Mouse (Mus musculus) spleen, adult 2 months (tissue): Measurements from ENCODE around the gene B4galnt3. TPM values are rescaled to one million over a fixed set of nuclear protein-coding genes. Genes with fewer than 3 reads are reported as not detected.
A peak's percentile ranks its signal among the peaks of the same experiment; 100 is the strongest.

Experiments
- DNase-seq, 2 experiments: peaks; one replicate each; pipeline versions ENCODE4 v3.0.0 to v3.0.0-alpha.2; 2012 to 2021; ENCODE audit warnings: low spot score in 2 of 2, low read depth in 1 of 2
- H3K27ac ChIP-seq: fragments of 200-500 bp; 2 replicates; pipeline ENCODE4 v1.5.1; 2012; ENCODE audit warnings: low read length, inconsistent platforms; ENCODE audit not compliant: insufficient read depth
- H3K27me3 ChIP-seq: fragments of 200-500 bp; 2 replicates; pipeline ENCODE4 v1.6.1; 2012; ENCODE audit warnings: mild to moderate bottlenecking, moderate library complexity, low read length, inconsistent platforms; ENCODE audit not compliant: control insufficient read depth, insufficient read depth
- H3K36me3 ChIP-seq: fragments of 200-500 bp; 2 replicates; pipeline ENCODE4 v1.6.1; 2012; ENCODE audit warnings: mild to moderate bottlenecking, low read length, inconsistent platforms; ENCODE audit not compliant: control insufficient read depth, insufficient read depth
- H3K4me1 ChIP-seq: fragments of 200-500 bp; 2 replicates; pipeline ENCODE4 v1.6.1; 2011; ENCODE audit warnings: inconsistent platforms; ENCODE audit not compliant: control insufficient read depth, insufficient read depth, insufficient read length
- H3K4me3 ChIP-seq: fragments of 200-500 bp; 2 replicates; pipeline ENCODE4 v1.5.1; 2011; ENCODE audit warnings: mild to moderate bottlenecking, inconsistent platforms; ENCODE audit not compliant: insufficient read depth, insufficient read length; ENCODE audit errors: extremely low read depth
- CTCF ChIP-seq: fragments of 200-500 bp; IDR thresholded peaks from 2 replicates; pipeline ENCODE4 v1.5.1; 2011; ENCODE audit warnings: mild to moderate bottlenecking, inconsistent platforms; ENCODE audit not compliant: insufficient read depth, insufficient read length, insufficient replicate concordance; ENCODE audit errors: extremely low read depth
- POLR2A ChIP-seq: fragments of 200-500 bp; IDR thresholded peaks from 2 replicates; pipeline ENCODE4 v1.6.1; 2011; ENCODE audit warnings: low read depth, low read length, inconsistent platforms
- WGBS: fragments of 180-500 bp; shearing (Covaris S2); methylation state at CpG from one replicate; pipeline ENCODE4 v1.1.7; 2018; 5-methylcytosine and 5-hydroxymethylcytosine counted together
- polyA plus RNA-seq: library from polyadenylated mRNA; depleted of rRNA; stranded (reverse); fragments of >200 nt; gene quantifications from 2 replicates; pipeline ENCODE4 v1.2.3, GENCODE M21; 2012; rRNA removed

The B4galnt3 gene
- 0.09 and 0.12 TPM in 2 replicates for polyA plus RNA-seq

- H3K36me3 ChIP-seq = no peaks in the 10 kb centered on the region
- no peak within 1 kb of the TSS for H3K27ac ChIP-seq
- H3K4me1 ChIP-seq = peaks cover 9% of the 10 kb centered on the region
- no peak for TF ChIP-seq CTCF
- no peak for TF ChIP-seq POLR2A
- H3K27me3 ChIP-seq = peaks cover 14% of the 10 kb centered on the region
- WGBS = 1% methylated on average over 79 of the region's 79 CpGs
- peak within 1 kb of the TSS; percentile 39 for H3K4me3 ChIP-seq
- peak in 1 of 2 experiments; percentile 4 for DNase-seq
Observed at GRCm38 (mm10) chr6:120294056-120294784, at the start of gene B4galnt3, which contains the start of gene D330020A13Rik. Gene B4galnt3, minus strand, starts transcription at chr6:120294559. Gene D330020A13Rik, plus strand, starts transcription at chr6:120294364.

- Histone ChIP-seq H3K4me1 (no peaks in the 10 kb centered on the region), H3K36me3 (peaks cover 15% of the 10 kb centered on the region), H3K4me3 (no peak overlapping the region), H3K27ac (no peak overlapping the region), H3K27me3 (no peaks in the 10 kb centered on the region)
- 62% methylated on average over 1 of the region's 1 CpGs for WGBS
- DNase-seq = no peak
- TF ChIP-seq POLR2A = no peak
Observed at GRCm38 (mm10) chr6:120343992-120344391, 49.6 kb upstream of the B4galnt3 start.

- peaks cover 12% of the 10 kb centered on the region for H3K36me3 ChIP-seq
- TF ChIP-seq POLR2A (no peak), CTCF (no peak)
- WGBS = 79% methylated on average over 2 of the region's 2 CpGs
Observed at GRCm38 (mm10) chr6:120332351-120332750, 38.0 kb upstream of the B4galnt3 start.

GRCm38 (mm10) chr6:120324295-120324927 lies 30.1 kb upstream of the B4galnt3 start:
- no peak overlapping the region for H3K4me3 ChIP-seq
- no peak overlapping the region for H3K27ac ChIP-seq
- H3K4me1 ChIP-seq = no peaks in the 10 kb centered on the region
- H3K27me3 ChIP-seq = no peaks in the 10 kb centered on the region
- 50% methylated on average over 6 of the region's 6 CpGs for WGBS
- TF ChIP-seq CTCF (peak; percentile 52; the same call in 1 of the 2 replicates), POLR2A (no peak)
- H3K36me3 ChIP-seq = peaks cover 3% of the 10 kb centered on the region
- DNase-seq = peak; percentile 40 to 53

More at GRCm38 (mm10) chr6:120332351-120332750, 38.0 kb upstream of the B4galnt3 start:
- no peak for DNase-seq
- Histone ChIP-seq H3K4me3 (no peak overlapping the region), H3K27me3 (no peaks in the 10 kb centered on the region), H3K4me1 (no peaks in the 10 kb centered on the region), H3K27ac (no peak overlapping the region)

- no peak for TF ChIP-seq POLR2A
- TF ChIP-seq CTCF = no peak
- Histone ChIP-seq H3K27me3 (no peaks in the 10 kb centered on the region), H3K4me3 (no peak overlapping the region), H3K36me3 (no peaks in the 10 kb centered on the region), H3K4me1 (no peaks in the 10 kb centered on the region), H3K27ac (no peak overlapping the region)
- no peak for DNase-seq
- 76% methylated on average over 2 of the region's 2 CpGs for WGBS
Observed at GRCm38 (mm10) chr6:120320369-120320768, 26.0 kb upstream of the B4galnt3 start.

- DNase-seq = no peak
- Histone ChIP-seq H3K36me3 (no peaks in the 10 kb centered on the region), H3K27me3 (no peaks in the 10 kb centered on the region), H3K4me3 (no peak overlapping the region), H3K4me1 (no peaks in the 10 kb centered on the region), H3K27ac (no peak overlapping the region)
- 91% methylated on average over 9 of the region's 9 CpGs for WGBS
- TF ChIP-seq POLR2A (no peak), CTCF (no peak)
Observed at GRCm38 (mm10) chr6:120319129-120319528, 24.8 kb upstream of the B4galnt3 start.

GRCm38 (mm10) chr6:120318303-120318940 lies 24.1 kb upstream of the B4galnt3 start:
- WGBS = 87% methylated on average over 11 of the region's 11 CpGs
- Histone ChIP-seq H3K27me3 (no peaks in the 10 kb centered on the region), H3K27ac (no peak overlapping the region), H3K36me3 (no peaks in the 10 kb centered on the region), H3K4me3 (no peak overlapping the region), H3K4me1 (no peaks in the 10 kb centered on the region)
- TF ChIP-seq CTCF = no peak
- no peak for TF ChIP-seq POLR2A
- no peak for DNase-seq
